10 mouse cellular contexts compared by ENCODE assay signal in the genomic region with DNA sequence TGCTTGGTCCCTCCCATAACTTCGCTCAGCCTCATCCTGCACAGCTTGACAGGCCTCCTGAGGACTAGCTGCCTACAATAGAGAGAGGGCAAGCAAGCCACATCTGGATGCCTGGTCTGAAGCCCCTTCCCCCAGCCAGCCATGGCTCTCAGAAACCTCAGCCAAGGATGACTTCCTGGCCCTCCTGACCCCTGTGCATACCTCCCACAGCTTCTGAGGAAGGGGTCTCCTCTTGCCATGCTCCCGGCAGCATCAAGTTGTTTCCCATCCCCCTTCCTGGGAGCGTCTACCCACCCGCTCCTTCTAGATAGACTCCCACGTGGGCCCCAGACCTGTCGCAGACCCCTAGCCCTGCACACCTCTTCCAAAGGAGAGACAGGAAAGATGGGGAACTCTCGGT. TPM values are rescaled to one million over a fixed set of nuclear protein-coding genes. Genes with fewer than 3 reads are reported as not detected.
A peak's percentile ranks its signal among the peaks of the same experiment; 100 is the strongest.
DNase-seq lines count a peak whose midpoint lies in the region; ATAC-seq and TF ChIP-seq lines count a peak whose summit lies in the region.
"Had no signal": no experiment of that assay in that cellular context is flagged by ENCODE, and none has a peak within 500 bp of the region (broad histone marks: within the 10 kb centered on the region; RNA-seq: fewer than 3 reads in every experiment).

No protein-coding gene starts in this region.

- no peak for ATAC-seq in kidney, embryonic 15.5 days (replicated peaks; ENCODE audit: low FRiP score)
- no peak for ATAC-seq in hindbrain, embryonic 12.5 days (ENCODE audit: low FRiP score)
- ATAC-seq in liver, postnatal 0 days = no peak

- no peak overlapping the region for H3K27ac ChIP-seq in kidney, embryonic 15.5 days
- H3K27ac ChIP-seq in embryonic facial prominence, embryonic 10.5 days (replicated peaks) = peak overlapping the region; percentile 94
- peak overlapping the region; percentile 48; the same call in 1 of the 2 replicates for H3K27ac ChIP-seq in hindbrain, embryonic 12.5 days
- no peak overlapping the region for H3K27ac ChIP-seq in liver, postnatal 0 days (ENCODE audit: low read depth)

- H3K36me3 ChIP-seq in kidney, embryonic 15.5 days = no peaks in the 10 kb centered on the region
- no peaks in the 10 kb centered on the region for H3K36me3 ChIP-seq in embryonic facial prominence, embryonic 10.5 days (replicated peaks)
- H3K36me3 ChIP-seq in hindbrain, embryonic 12.5 days = no peaks in the 10 kb centered on the region
- no peaks in the 10 kb centered on the region for H3K36me3 ChIP-seq in liver, postnatal 0 days (replicated peaks; ENCODE audit: insufficient read depth, low read length)

- no peaks in the 10 kb centered on the region for H3K9me3 ChIP-seq in kidney, embryonic 15.5 days (replicated peaks)
- H3K9me3 ChIP-seq in embryonic facial prominence, embryonic 10.5 days = no peaks in the 10 kb centered on the region
- no peaks in the 10 kb centered on the region for H3K9me3 ChIP-seq in hindbrain, embryonic 12.5 days (replicated peaks)
- no peaks in the 10 kb centered on the region for H3K9me3 ChIP-seq in liver, postnatal 0 days (ENCODE audit: low read length)

- intact Hi-C loops in left cerebral cortex, postnatal 10 days (cut with DNase I) = no loop called here

- H3K4me2 ChIP-seq in kidney, embryonic 15.5 days = peak overlapping the region; percentile 53
- H3K4me2 ChIP-seq in hindbrain, embryonic 12.5 days (replicated peaks) = peak overlapping the region; percentile 44
- peak overlapping the region; percentile 27; the same call in 1 of the 2 replicates for H3K4me2 ChIP-seq in liver, postnatal 0 days (ENCODE audit: low read depth, low read length)

- no peak for TF ChIP-seq CTCF in liver, postnatal 0 days (IDR thresholded peaks at IDR 0.05; ENCODE audit: low read depth)

- no peak for TF ChIP-seq EP300 in liver, postnatal 0 days (IDR thresholded peaks at IDR 0.05; ENCODE audit: low read depth)

- 0 out of 2 replicates have a peak, but pooled peaks cover 3% of the 10 kb centered on the region for H3K27me3 ChIP-seq in kidney, embryonic 15.5 days
- peaks cover 18% of the 10 kb centered on the region for H3K27me3 ChIP-seq in embryonic facial prominence, embryonic 10.5 days (replicated peaks; ENCODE audit: low read depth, poor library complexity, severe bottlenecking)
- 0 out of 2 replicates have a peak, but pooled peaks cover 5% of the 10 kb centered on the region for H3K27me3 ChIP-seq in hindbrain, embryonic 12.5 days
- peaks cover 14% of the 10 kb centered on the region; the same call in 1 of the 2 replicates for H3K27me3 ChIP-seq in liver, postnatal 0 days (ENCODE audit: insufficient read depth, low read length)

- DNase-seq in kidney, adult 9 months = no peak
- DNase-seq in embryonic facial prominence, embryonic 10.5 days (ENCODE audit: low spot score) = peak; percentile 66
- no peak for DNase-seq in liver, postnatal 0 days
- DNase-seq in layer of hippocampus, adult 11-12 months (ENCODE audit: low spot score) = no peak
- DNase-seq in layer of hippocampus, adult 18-20 months (ENCODE audit: low spot score in 2 of 2) = no peak
- no peak for DNase-seq in left cerebral cortex, postnatal 10 days (ENCODE audit: extremely low spot score in 1 of 2, low spot score in 2 of 2)
- DNase-seq: adrenal gland, postnatal 25 days; right cerebral cortex, postnatal 25 days had no signal

- peaks cover 57% of the 10 kb centered on the region for H3K4me1 ChIP-seq in kidney, embryonic 15.5 days
- H3K4me1 ChIP-seq in embryonic facial prominence, embryonic 10.5 days = peaks cover 87% of the 10 kb centered on the region
- H3K4me1 ChIP-seq in hindbrain, embryonic 12.5 days = peaks cover 45% of the 10 kb centered on the region
- no peaks in the 10 kb centered on the region for H3K4me1 ChIP-seq in liver, postnatal 0 days (ENCODE audit: insufficient read depth)

- H3K9ac ChIP-seq in kidney, embryonic 15.5 days = peak overlapping the region; percentile 29; the same call in 1 of the 2 replicates
- 0 out of 2 replicates have a peak overlapping the region, but pooled peaks have one; percentile 35 for H3K9ac ChIP-seq in hindbrain, embryonic 12.5 days
- H3K9ac ChIP-seq in liver, postnatal 0 days (replicated peaks) = peak overlapping the region; percentile 9; the same call in 1 of the 2 replicates

- peak overlapping the region; percentile 37 for H3K4me3 ChIP-seq in kidney, embryonic 15.5 days (replicated peaks)
- H3K4me3 ChIP-seq in embryonic facial prominence, embryonic 10.5 days = peak overlapping the region; percentile 61
- peak overlapping the region; percentile 23 for H3K4me3 ChIP-seq in hindbrain, embryonic 12.5 days
- 0 out of 2 replicates have a peak overlapping the region, but pooled peaks have one; percentile 10 for H3K4me3 ChIP-seq in liver, postnatal 0 days (ENCODE audit: low read depth, low read length)

- WGBS in kidney, embryonic 15.5 days = 20% methylated on average over 7 of the region's 7 CpGs
- 23% methylated on average over 7 of the region's 7 CpGs for WGBS in embryonic facial prominence, embryonic 10.5 days
- WGBS in hindbrain, embryonic 12.5 days = 53% methylated on average over 7 of the region's 7 CpGs
- WGBS in liver, postnatal 0 days (ENCODE audit: insufficient replicate concordance) = 67% methylated on average over 7 of the region's 7 CpGs

RNA-seq across cellular contexts. Expression of gene Tns1, which starts 33.9 kb away (rescaled TPM):
- polyA plus RNA-seq in kidney, embryonic 15.5 days (2015; fragmentation: Nextera tagmentation; extraction: Ambion mirVana) = 62.7 and 70.9 TPM in 2 replicates
- polyA plus RNA-seq in embryonic facial prominence, embryonic 10.5 days (2016; fragmentation: Nextera tagmentation; extraction: Ambion mirVana) = 27.4 and 30.4 TPM in 2 replicates
- polyA plus RNA-seq in hindbrain, embryonic 12.5 days (2016; fragmentation: Nextera tagmentation; extraction: Ambion mirVana) = 26.1 and 28.3 TPM in 2 replicates
- polyA plus RNA-seq in liver, postnatal 0 days (2015; fragmentation: Nextera tagmentation; extraction: Ambion mirVana) = 12.1 and 12.8 TPM in 2 replicates
- 10 to 100 TPM; 37.0 to 39.6 TPM for total RNA-seq in layer of hippocampus, adult 18-20 months (2021)
- 10 to 100 TPM; 29.3 to 29.8 TPM for total RNA-seq in left cerebral cortex, postnatal 10 days (2021)

RNA-seq across cellular contexts. Expression of gene Rufy4, which starts 35.0 kb away (rescaled TPM):
- 0.17 and 0.40 TPM in 2 replicates for polyA plus RNA-seq in kidney, embryonic 15.5 days (2015; fragmentation: Nextera tagmentation; extraction: Ambion mirVana)
- 0.06 and 0.15 TPM in 2 replicates for polyA plus RNA-seq in embryonic facial prominence, embryonic 10.5 days (2016; fragmentation: Nextera tagmentation; extraction: Ambion mirVana)
- polyA plus RNA-seq in hindbrain, embryonic 12.5 days (2016; fragmentation: Nextera tagmentation; extraction: Ambion mirVana) = 0.46 and 0.60 TPM in 2 replicates
- 0.20 TPM in 1 of 2 replicates, not detected in the other for polyA plus RNA-seq in liver, postnatal 0 days (2015; fragmentation: Nextera tagmentation; extraction: Ambion mirVana)
- total RNA-seq in layer of hippocampus, adult 18-20 months (2021) = not detected
- under 1 TPM in 1 of 2 experiments, not detected in 1; 0.15 TPM for total RNA-seq in left cerebral cortex, postnatal 10 days (2021)

Comparison
In these comparisons a context has a peak if more than half of its experiments do, and no peak if none do; other contexts are left out.
1. H3K27ac ChIP-seq: peak in embryonic facial prominence, embryonic 10.5 days (single experiment) and hindbrain, embryonic 12.5 days (single experiment); none in kidney, embryonic 15.5 days (single experiment) and liver, postnatal 0 days (single experiment).
2. H3K4me3 ChIP-seq: peak in every context shown above with its lines; median percentile 61 in embryonic facial prominence, embryonic 10.5 days; 37 in kidney, embryonic 15.5 days; 23 in hindbrain, embryonic 12.5 days; 10 in liver, postnatal 0 days.
3. Peak in every context shown above with its lines, with median percentiles within 50 percentile points of each other: H3K4me2 ChIP-seq and H3K9ac ChIP-seq.